Mouse (Mus musculus) bone marrow, adult 2 months (tissue): ENCODE results near the gene Kras.

Experiments used
- CTCF ChIP-seq: fragments of 200-500 bp; IDR thresholded peaks from 2 replicates; pipeline ENCODE4 v1.5.1; 2011; ENCODE audit warnings: low read length, control low read depth; ENCODE audit not compliant: control insufficient read depth, insufficient read depth
- POLR2A ChIP-seq: fragments of 200-500 bp; IDR thresholded peaks from 2 replicates; pipeline ENCODE4 v1.6.1; 2011; ENCODE audit warnings: low read depth, mild to moderate bottlenecking, control low read depth, low read length, borderline replicate concordance; ENCODE audit not compliant: control insufficient read depth

- TF ChIP-seq CTCF (no peak), POLR2A (no peak)
Observed at GRCm38 (mm10) chr6:145193038-145193437, 57.0 kb downstream of the Kras start.
